Mouse (Mus musculus) stomach, embryonic 15.5 days (tissue): Measurements from ENCODE around the gene Kif27. TPM values are rescaled to one million over a fixed set of nuclear protein-coding genes. Genes with fewer than 3 reads are reported as not detected.

Source experiments
- ATAC-seq: fragments of 200-750 bp; cut with Nextera tagmentation; 2 replicates; pipeline ENCODE4 v1.8.0; 2017; ENCODE audit warnings: low read depth, moderate number of reproducible peaks, moderate TSS enrichment; ENCODE audit not compliant: insufficient read depth, low FRiP score
- H3K27ac ChIP-seq: fragments of 300-500 bp; sonication (generic); 2 replicates; pipeline ENCODE4 v1.5.1; 2015; ENCODE audit warnings: mild to moderate bottlenecking, inconsistent platforms
- H3K27me3 ChIP-seq: fragments of 300-500 bp; sonication (generic); replicated peaks from 2 replicates; pipeline ENCODE4 v1.6.1; 2015; ENCODE audit warnings: inconsistent platforms
- H3K36me3 ChIP-seq: fragments of 300-500 bp; sonication (generic); 2 replicates; pipeline ENCODE4 v1.6.1; 2015; ENCODE audit warnings: inconsistent platforms
- H3K4me1 ChIP-seq: fragments of 300-500 bp; sonication (generic); 2 replicates; pipeline ENCODE4 v1.6.1; 2015; ENCODE audit warnings: inconsistent platforms
- H3K4me2 ChIP-seq: fragments of 300-500 bp; sonication (generic); 2 replicates; pipeline ENCODE4 v1.6.1; 2015; ENCODE audit warnings: mild to moderate bottlenecking, inconsistent platforms
- H3K4me3 ChIP-seq: fragments of 300-500 bp; sonication (generic); replicated peaks from 2 replicates; pipeline ENCODE4 v1.5.1; 2015; ENCODE audit warnings: inconsistent platforms
- H3K9ac ChIP-seq: fragments of 300-500 bp; sonication (generic); 2 replicates; pipeline ENCODE4 v1.6.1; 2015; ENCODE audit warnings: inconsistent platforms
- H3K9me3 ChIP-seq: fragments of 300-500 bp; sonication (generic); 2 replicates; pipeline ENCODE4 v1.6.1; 2016; ENCODE audit warnings: inconsistent platforms
- WGBS: fragments of 180-500 bp; shearing (Covaris S2); methylation state at CpG from one replicate; pipeline ENCODE4 v1.1.7; 2015; 5-methylcytosine and 5-hydroxymethylcytosine counted together
- microRNA counts: library from miRNA; unstranded; fragments of <30 nt; microRNA quantifications from one replicate; lab custom pipeline; 2016
- microRNA-seq: library from miRNA; unstranded; fragments of <30 nt; microRNA quantifications from one replicate; pipeline ENCODE4, GENCODE M21; 2016
- polyA plus RNA-seq: library from polyadenylated mRNA; unstranded; fragments of >200 nt; fragmentation: Nextera tagmentation; extraction: Ambion mirVana; gene quantifications from 2 replicates; pipeline ENCODE4 v1.2.1, GENCODE M21; 2015

The Kif27 gene
- polyA plus RNA-seq, 1 experiment from 2014 or later, result 0.49 TPM

- H3K9ac ChIP-seq, result peak overlapping the region; percentile 78
- H3K27ac ChIP-seq, result peak overlapping the region; percentile 81
- under 1% methylated on average over 92 of the region's 115 CpGs for WGBS
- ATAC-seq, result peak; percentile 42
- no peaks in the 10 kb centered on the region for H3K4me1 ChIP-seq
- peak overlapping the region; percentile 88 for H3K4me3 ChIP-seq
- no peaks in the 10 kb centered on the region for H3K9me3 ChIP-seq
- no peaks in the 10 kb centered on the region for H3K36me3 ChIP-seq
- no peaks in the 10 kb centered on the region for H3K27me3 ChIP-seq
- peak overlapping the region; percentile 91 for H3K4me2 ChIP-seq
These were observed 85.3 kb downstream of the Kif27 start for GRCm38 (mm10) chr13:58273411-58274258.

- Histone ChIP-seq H3K4me1 (no peaks in the 10 kb centered on the region), H3K4me2 (no peak overlapping the region), H3K9ac (no peak overlapping the region), H3K27me3 (no peaks in the 10 kb centered on the region), H3K4me3 (no peak overlapping the region), H3K36me3 (no peaks in the 10 kb centered on the region; the same call in 1 of the 2 replicates), H3K27ac (no peak overlapping the region), H3K9me3 (no peaks in the 10 kb centered on the region)
- 79% methylated on average over 3 of the region's 3 CpGs for WGBS
- no peak for ATAC-seq
These were observed 92.1 kb downstream of the Kif27 start for GRCm38 (mm10) chr13:58266864-58267263.

GRCm38 (mm10) chr13:58263546-58263945, 95.4 kb downstream of the Kif27 start:
- H3K4me2 ChIP-seq, result no peak overlapping the region
- no peak overlapping the region for H3K9ac ChIP-seq
- no peaks in the 10 kb centered on the region for H3K27me3 ChIP-seq
- no peaks in the 10 kb centered on the region for H3K4me1 ChIP-seq
- no peak for ATAC-seq
- H3K27ac ChIP-seq, result no peak overlapping the region
- no peak overlapping the region for H3K4me3 ChIP-seq
- WGBS, result 90% methylated on average over 8 of the region's 8 CpGs
- no peaks in the 10 kb centered on the region for H3K9me3 ChIP-seq
- H3K36me3 ChIP-seq, result no peaks in the 10 kb centered on the region; the same call in 1 of the 2 replicates

GRCm38 (mm10) chr13:58261674-58262073, 97.2 kb downstream of the Kif27 start:
- Histone ChIP-seq H3K9me3 (no peaks in the 10 kb centered on the region), H3K27ac (no peak overlapping the region), H3K4me2 (no peak overlapping the region), H3K4me3 (no peak overlapping the region), H3K4me1 (no peaks in the 10 kb centered on the region), H3K27me3 (no peaks in the 10 kb centered on the region), H3K36me3 (no peaks in the 10 kb centered on the region; the same call in 1 of the 2 replicates), H3K9ac (no peak overlapping the region)
- WGBS, result 83% methylated on average over 4 of the region's 4 CpGs
- no peak for ATAC-seq

- WGBS, result 93% methylated on average over 1 of the region's 1 CpGs
- H3K4me2 ChIP-seq, result no peak overlapping the region
- no peak overlapping the region for H3K4me3 ChIP-seq
- no peak overlapping the region for H3K9ac ChIP-seq
- H3K4me1 ChIP-seq, result no peaks in the 10 kb centered on the region
- H3K9me3 ChIP-seq, result no peaks in the 10 kb centered on the region
- no peak for ATAC-seq
- H3K27ac ChIP-seq, result no peak overlapping the region
- H3K36me3 ChIP-seq, result no peaks in the 10 kb centered on the region; the same call in 1 of the 2 replicates
- no peaks in the 10 kb centered on the region for H3K27me3 ChIP-seq
These were observed 105.7 kb downstream of the Kif27 start for GRCm38 (mm10) chr13:58253268-58253667.

GRCm38 (mm10) chr13:58248957-58249356, 110.0 kb downstream of the Kif27 start:
- ATAC-seq, result no peak
- H3K36me3 ChIP-seq, result no peaks in the 10 kb centered on the region; the same call in 1 of the 2 replicates
- H3K4me1 ChIP-seq, result no peaks in the 10 kb centered on the region
- H3K9ac ChIP-seq, result no peak overlapping the region
- WGBS, result 92% methylated on average over 5 of the region's 5 CpGs
- H3K27ac ChIP-seq, result no peak overlapping the region
- H3K4me3 ChIP-seq, result no peak overlapping the region
- no peaks in the 10 kb centered on the region for H3K9me3 ChIP-seq
- H3K27me3 ChIP-seq, result no peaks in the 10 kb centered on the region
- no peak overlapping the region for H3K4me2 ChIP-seq

MicroRNA genes within 50 kb of the gene (microRNA counts, 519-probe panel; counts per million panel counts)
- microRNA mmu-miR-7a (lab: Ali Mortazavi, UCI), result 3,213 counts per million, percentile 81 among the panel's probes with 10 or more counts

Small RNA genes lying within 50 kb of the gene (microRNA-seq; reads per million reads assigned to microRNA genes)
- gene Mir6369, result not detected
- gene Mir7-1, result 266 reads per million, percentile 62 among the genes with 10 or more reads in this experiment

Other genes starting within 250 kb of the Kif27 start
- gene Klhl3, start 245.5 kb downstream of the Kif27 start, polyA plus RNA-seq, result 3.2 and 3.4 TPM in 2 replicates
- gene Hnrnpa0, start 230.6 kb downstream of the Kif27 start, polyA plus RNA-seq, result 34.1 and 34.7 TPM in 2 replicates
- 40.0 TPM in 2 replicates for gene Idnk, start 201.5 kb downstream of the Kif27 start, polyA plus RNA-seq
- 96.7 and 104 TPM in 2 replicates for gene Ubqln1, start 143.5 kb downstream of the Kif27 start, polyA plus RNA-seq
- 28.6 and 32.3 TPM in 2 replicates for gene Gkap1, start 83.4 kb downstream of the Kif27 start, polyA plus RNA-seq
- gene 2210016F16Rik, start 26.1 kb upstream of the Kif27 start, polyA plus RNA-seq, result 34.6 and 35.0 TPM in 2 replicates
- gene Rmi1, start 43.1 kb upstream of the Kif27 start, polyA plus RNA-seq, result 23.8 and 24.3 TPM in 2 replicates
- 1,284 and 1,390 TPM in 2 replicates for gene Hnrnpk, start 44.2 kb upstream of the Kif27 start, polyA plus RNA-seq